Mouse (Mus musculus) CH12.LX (cell line): ENCODE measurements around the gene Coro2b. TPM values are rescaled to one million over a fixed set of nuclear protein-coding genes. Genes with fewer than 3 reads are reported as not detected.

ENCODE experiments used
- DNase-seq: peaks from one replicate; pipeline ENCODE4 v3.0.0-alpha.2; 2013; ENCODE audit errors: extremely low read depth
- H3K27ac ChIP-seq: 2 replicates; pipeline ENCODE4 v1.5.1; 2012; ENCODE audit warnings: low read depth, mild to moderate bottlenecking, control low read depth, moderate library complexity; ENCODE audit not compliant: insufficient read depth
- H3K27me3 ChIP-seq: replicated peaks from 2 replicates; pipeline ENCODE3; 2012; ENCODE audit warnings: inconsistent platforms
- H3K36me3 ChIP-seq, 2 experiments: replicated peaks in 1 of 2; 2 replicates each; pipeline versions ENCODE3 to v1.6.1; 2012; ENCODE audit warnings: inconsistent platforms in 1 of 2, low read length in 1 of 2, mild to moderate bottlenecking in 1 of 2, mixed read lengths in 1 of 2, moderate library complexity in 1 of 2; ENCODE audit not compliant: control insufficient read depth in 1 of 2, insufficient read depth in 1 of 2
- H3K4me1 ChIP-seq, 2 experiments: 2 replicates each; pipeline ENCODE4 v1.6.1; 2012; ENCODE audit warnings: inconsistent platforms in 1 of 2, moderate library complexity in 1 of 2; ENCODE audit not compliant: insufficient read depth in 2 of 2, control insufficient read depth in 1 of 2
- H3K4me2 ChIP-seq: 2 replicates; pipeline ENCODE4 v1.6.1; 2012; ENCODE audit warnings: low read depth, mild to moderate bottlenecking, control low read depth; ENCODE audit not compliant: poor library complexity, insufficient read depth, severe bottlenecking
- H3K4me3 ChIP-seq, 3 experiments: fragments of 150-350 bp in 1 of 3; sonication (generic) in 1 of 3; replicated peaks in 1 of 3; 2 replicates each; pipeline versions ENCODE3 to v1.5.1; 2011 to 2012; ENCODE audit warnings: low read depth in 2 of 3, low read length in 2 of 3, mild to moderate bottlenecking in 2 of 3, moderate library complexity in 2 of 3, control low read depth in 1 of 3, improper control_type of control experiment in 1 of 3, inconsistent platforms in 1 of 3, mixed read lengths in 1 of 3; ENCODE audit not compliant: poor library complexity in 1 of 3
- H3K79me2 ChIP-seq: replicated peaks from 2 replicates; pipeline ENCODE4 v1.6.1; 2012; ENCODE audit warnings: mild to moderate bottlenecking, moderate library complexity; ENCODE audit not compliant: control insufficient read depth, poor library complexity, insufficient read depth, severe bottlenecking; ENCODE audit errors: extremely low read depth
- H3K9ac ChIP-seq: 2 replicates; pipeline ENCODE4 v1.6.1; 2012; ENCODE audit warnings: low read depth, mild to moderate bottlenecking, control low read depth, moderate library complexity; ENCODE audit not compliant: insufficient read depth
- H3K9me3 ChIP-seq: replicated peaks from 2 replicates; pipeline ENCODE3; 2012; ENCODE audit warnings: low read length, inconsistent platforms, mixed read lengths
- BHLHE40 ChIP-seq: IDR thresholded peaks from 2 replicates; pipeline ENCODE4 v1.6.1; 2011; ENCODE audit warnings: mild to moderate bottlenecking, low read depth, low read length, improper control_type of control experiment
- CHD2 ChIP-seq: IDR thresholded peaks from 2 replicates; pipeline ENCODE4 v1.6.1; 2011; ENCODE audit warnings: low read length, improper control_type of control experiment
- CTCF ChIP-seq, 2 experiments: IDR thresholded peaks in 1 of 2; conservative IDR thresholded peaks in 1 of 2; 2 replicates each; pipeline ENCODE4 v1.5.1; 2011 to 2012; ENCODE audit warnings: low read depth in 2 of 2, low read length in 2 of 2, improper control_type of control experiment in 1 of 2, inconsistent platforms in 1 of 2, mild to moderate bottlenecking in 1 of 2, moderate library complexity in 1 of 2
- GABPA ChIP-seq: IDR thresholded peaks from 2 replicates; pipeline ENCODE4 v1.6.1; 2012; ENCODE audit warnings: low read depth, low read length, improper control_type of control experiment, inconsistent platforms; ENCODE audit not compliant: insufficient replicate concordance
- IRF4 ChIP-seq: IDR thresholded peaks from 2 replicates; pipeline ENCODE4 v1.6.1; 2014; ENCODE audit warnings: low read depth, mild to moderate bottlenecking, inconsistent platforms, low read length, improper control_type of control experiment
- JUN ChIP-seq: IDR thresholded peaks from 2 replicates; pipeline ENCODE4 v1.6.1; 2011; ENCODE audit warnings: low read depth, mild to moderate bottlenecking, low read length, improper control_type of control experiment, moderate library complexity; ENCODE audit not compliant: insufficient read depth
- MAFK ChIP-seq: IDR thresholded peaks from 2 replicates; pipeline ENCODE4 v1.6.1; 2011; ENCODE audit warnings: low read length, improper control_type of control experiment; ENCODE audit not compliant: insufficient replicate concordance
- MAX ChIP-seq: IDR thresholded peaks from 2 replicates; pipeline ENCODE4 v1.6.1; 2011; ENCODE audit warnings: low read length, improper control_type of control experiment
- MAZ ChIP-seq: IDR thresholded peaks from 2 replicates; pipeline ENCODE4 v1.6.1; 2012; ENCODE audit warnings: low read depth, mild to moderate bottlenecking, inconsistent platforms, low read length, improper control_type of control experiment, moderate library complexity
- NRF1 ChIP-seq: IDR thresholded peaks from 2 replicates; pipeline ENCODE4 v1.6.1; 2014; ENCODE audit warnings: low read depth, mild to moderate bottlenecking, inconsistent platforms, low read length, improper control_type of control experiment, moderate library complexity
- PAX5 ChIP-seq: IDR thresholded peaks from 2 replicates; pipeline ENCODE4 v1.6.1; 2012; ENCODE audit warnings: low read length, inconsistent platforms, mixed read lengths
- RCOR1 ChIP-seq: conservative IDR thresholded peaks from 2 replicates; pipeline ENCODE4 v1.6.1; 2012; ENCODE audit warnings: low read depth, mild to moderate bottlenecking, inconsistent platforms, low read length, improper control_type of control experiment
- SMC3 ChIP-seq: IDR thresholded peaks from 2 replicates; pipeline ENCODE4 v1.6.1; 2011; ENCODE audit warnings: low read depth, low read length, improper control_type of control experiment
- TBP ChIP-seq: conservative IDR thresholded peaks from 2 replicates; pipeline ENCODE4 v1.6.1; 2011; ENCODE audit warnings: low read depth, low read length, improper control_type of control experiment
- ZMIZ1 ChIP-seq: IDR thresholded peaks from 2 replicates; pipeline ENCODE4 v1.6.1; 2012; ENCODE audit warnings: low read depth, mild to moderate bottlenecking, inconsistent platforms, low read length, improper control_type of control experiment
- dilution Hi-C: fragments of 300-500 bp; cut with MboI; formaldehyde crosslinking; loops from 2 replicates; pipeline ENCODE4 v1.14.3; 2020; ENCODE audit warnings: low sequenced_read_pairs; ENCODE audit not compliant: extremely low pct_unique_long_range_greater_than_20kb, extremely low pct_ligation_motif_present
- in situ Hi-C: fragments of 300-500 bp; cut with MboI; formaldehyde crosslinking; loops from 3 replicates; pipeline ENCODE4 v1.14.3; 2019; ENCODE audit warnings: low sequenced_read_pairs, low pct_ligation_motif_present, low pct_unique_long_range_greater_than_20kb, mixed read lengths
- polyA plus RNA-seq: library from polyadenylated mRNA; unstranded; fragments of >175 nt; gene quantifications from 2 replicates; pipeline ENCODE4 v1.2.1, GENCODE M21; 2012; ENCODE audit warnings: low read depth; ENCODE audit not compliant: insufficient read length
- total RNA-seq, 2 experiments: library from RNA; depleted of rRNA; stranded (reverse); fragments of 300-350 nt in 1 of 2; fragments of >200 nt in 1 of 2; gene quantifications; 2 replicates each; pipeline ENCODE4 v1.2.3; 2012 to 2014

Coro2b gene
- total RNA-seq (2012; rRNA removed) (0.76 and 0.85 TPM in 2 replicates), total RNA-seq (2014; rRNA removed) (0.42 and 0.77 TPM in 2 replicates), polyA plus RNA-seq (3.1 and 3.2 TPM in 2 replicates)

GRCm38 (mm10) chr9:62536655-62537631 is at the start of gene Coro2b:
Coro2b (minus strand) TSS chr9:62537044.
- dilution Hi-C loops (no loop called here), in situ Hi-C loops (no loop called here)
- peaks cover 2 to 35% of the 10 kb centered on the region in 2 experiments for H3K4me1 ChIP-seq
- H3K36me3 ChIP-seq = no peaks in the 10 kb centered on the region
- H3K9ac ChIP-seq = peak within 1 kb of the TSS; percentile 12; the same call in 1 of the 2 replicates
- TF ChIP-seq SMC3 (no peak), NRF1 (no peak), MAFK (no peak), CTCF (conservative IDR thresholded peaks at IDR 0.05 in 1 of 2, IDR thresholded peaks at IDR 0.05 in 1 of 2; ENCODE audit: low read depth in 2 of 2, low read length in 2 of 2) (peak in 1 of 2 experiments; percentile 30; a peak in 2 of 4 replicates), BHLHE40 (no peak), MAX (no peak), PAX5 (no peak)
- H3K79me2 ChIP-seq = no peaks in the 10 kb centered on the region
- DNase-seq = no peak
- H3K27me3 ChIP-seq = peaks cover 36% of the 10 kb centered on the region
- H3K4me2 ChIP-seq = peak within 1 kb of the TSS; percentile 47
- H3K4me3 ChIP-seq = peak within 1 kb of the TSS in 2 of 3 experiments; percentile 38 to 50
- H3K27ac ChIP-seq = no peak within 1 kb of the TSS
- H3K9me3 ChIP-seq = no peaks in the 10 kb centered on the region

GRCm38 (mm10) chr9:62577558-62577957 is 40.7 kb upstream of the Coro2b start:
- H3K4me2 ChIP-seq = no peak overlapping the region
- H3K27me3 ChIP-seq = no peaks in the 10 kb centered on the region
- H3K4me1 ChIP-seq = no peaks in the 10 kb centered on the region
- H3K36me3 ChIP-seq = no peaks in the 10 kb centered on the region
- no peaks in the 10 kb centered on the region for H3K9me3 ChIP-seq
- dilution Hi-C loops (no loop called here), in situ Hi-C loops (no loop called here)
- no peaks in the 10 kb centered on the region for H3K79me2 ChIP-seq
- H3K9ac ChIP-seq = no peak overlapping the region
- TF ChIP-seq TBP (no peak), JUN (no peak), IRF4 (no peak), MAFK (no peak), RCOR1 (no peak), CTCF (conservative IDR thresholded peaks at IDR 0.05 in 1 of 2, IDR thresholded peaks at IDR 0.05 in 1 of 2; ENCODE audit: low read depth in 2 of 2, low read length in 2 of 2) (no peak), ZMIZ1 (no peak), MAZ (no peak), GABPA (no peak), CHD2 (no peak)
- no peak for DNase-seq
- no peak overlapping the region for H3K27ac ChIP-seq
- H3K4me3 ChIP-seq = no peak overlapping the region
